Mouse (Mus musculus): ENCODE measurements around the gene Lrp1.

GRCm38 (mm10) chr10:127531548-127531947, 89.4 kb downstream of the Lrp1 start:
- no peak for TF ChIP-seq GATA1 (IDR thresholded peaks at IDR 0.05; ENCODE audit: low read length)
- TF ChIP-seq TAL1 (IDR thresholded peaks at IDR 0.05; ENCODE audit: low read length), result no peak
